Mouse (Mus musculus): ENCODE data around the gene Gsdmc3. TPM values are rescaled to one million over a fixed set of nuclear protein-coding genes. Genes with fewer than 3 reads are reported as not detected.
A peak's percentile ranks its signal among the peaks of the same experiment; 100 is the strongest.
"Not testable (repeated sequence)": the region's sequence is repeated elsewhere in the genome, so short reads cannot be mapped to it uniquely, and the experiment has no call there.

Gsdmc3 gene
- not detected in 2 replicates for polyA plus RNA-seq (2014; fragmentation: Nextera tagmentation; extraction: Ambion mirVana)

DNA sequence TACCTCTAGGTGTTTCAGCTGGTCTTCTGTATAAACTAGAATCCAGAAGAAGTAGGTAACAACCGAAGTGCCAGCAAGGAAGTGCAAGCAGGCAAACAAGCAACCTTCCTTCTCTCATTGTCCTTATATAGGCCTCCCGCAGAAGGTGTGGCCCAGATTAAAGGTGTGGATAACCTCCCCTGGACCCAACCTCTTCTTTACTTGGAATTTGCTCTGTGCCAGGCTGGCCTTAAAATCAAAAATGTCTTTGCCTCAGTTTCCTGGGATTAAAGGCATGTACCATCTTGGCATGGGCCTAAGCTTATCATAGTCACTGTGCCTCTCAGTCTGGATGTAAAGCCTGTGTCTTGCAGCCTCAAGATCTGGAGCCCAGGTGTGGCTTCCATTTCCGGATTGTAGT lies at the start of gene Gsdmc3:
Gsdmc3 (minus strand) TSS at position 101 of the 400 bp plus-strand sequence.
- not testable (repeated sequence) for H3K36me3 ChIP-seq (ENCODE audit: insufficient read depth); H3K9ac ChIP-seq; H3K27me3 ChIP-seq (ENCODE audit: insufficient read depth, low read length); H3K4me3 ChIP-seq (ENCODE audit: low read depth, low read length); H3K4me2 ChIP-seq; DNase-seq; H3K27ac ChIP-seq (ENCODE audit: low read depth); H3K9me3 ChIP-seq (ENCODE audit: low read depth, low read length); H3K4me1 ChIP-seq (ENCODE audit: insufficient read depth); ATAC-seq (ENCODE audit: insufficient read depth)
- 78% methylated on average over 1 of the region's 3 CpGs for WGBS

- Histone ChIP-seq H3K9me3 (ENCODE audit: low read depth, low read length) (no peaks in the 10 kb centered on the region), H3K4me2 (no peak overlapping the region), H3K27me3 (ENCODE audit: insufficient read depth, low read length) (no peaks in the 10 kb centered on the region), H3K27ac (ENCODE audit: low read depth) (no peak overlapping the region), H3K36me3 (ENCODE audit: insufficient read depth) (peaks cover 15% of the 10 kb centered on the region), H3K9ac (no peak overlapping the region), H3K4me1 (ENCODE audit: insufficient read depth) (no peaks in the 10 kb centered on the region), H3K4me3 (ENCODE audit: low read depth, low read length) (no peak overlapping the region)
- ATAC-seq (ENCODE audit: insufficient read depth) (no peak), DNase-seq (no peak)
- WGBS: 86% methylated on average over 3 of the region's 3 CpGs
- no peak for TF ChIP-seq CTCF (IDR thresholded peaks at IDR 0.05; ENCODE audit: low read depth)
These were observed 47.8 kb upstream of the Gsdmc3 start for GRCm38 (mm10) chr15:63926201-63926600.

GRCm38 (mm10) chr15:63924484-63924883 lies 46.1 kb upstream of the Gsdmc3 start:
- TF ChIP-seq CTCF (IDR thresholded peaks at IDR 0.05; ENCODE audit: low read depth): no peak
- no peak overlapping the region for H3K4me3 ChIP-seq (ENCODE audit: low read depth, low read length)
- WGBS: 77% methylated on average over 1 of the region's 1 CpGs

GRCm38 (mm10) chr15:63921618-63922017 lies 43.3 kb upstream of the Gsdmc3 start:
- not testable (repeated sequence) for H3K9ac ChIP-seq; H3K9me3 ChIP-seq (ENCODE audit: low read depth, low read length); ATAC-seq (ENCODE audit: insufficient read depth); H3K27ac ChIP-seq (ENCODE audit: low read depth); H3K4me3 ChIP-seq (ENCODE audit: low read depth, low read length); H3K4me1 ChIP-seq (ENCODE audit: insufficient read depth); DNase-seq; H3K4me2 ChIP-seq; H3K27me3 ChIP-seq (ENCODE audit: insufficient read depth, low read length); H3K36me3 ChIP-seq (ENCODE audit: insufficient read depth)
- WGBS: 73% methylated on average over 2 of the region's 5 CpGs

More at GRCm38 (mm10) chr15:63924484-63924883, 46.1 kb upstream of the Gsdmc3 start:
- Histone ChIP-seq H3K4me2 (no peak overlapping the region), H3K9ac (no peak overlapping the region), H3K9me3 (ENCODE audit: low read depth, low read length) (no peaks in the 10 kb centered on the region), H3K27me3 (ENCODE audit: insufficient read depth, low read length) (no peaks in the 10 kb centered on the region), H3K27ac (ENCODE audit: low read depth) (no peak overlapping the region), H3K4me1 (ENCODE audit: insufficient read depth) (no peaks in the 10 kb centered on the region), H3K36me3 (ENCODE audit: insufficient read depth) (peaks cover 5% of the 10 kb centered on the region; the same call in 1 of the 2 replicates)
- DNase-seq (no peak), ATAC-seq (ENCODE audit: insufficient read depth) (0 out of 2 replicates have a peak, but pooled peaks have one; percentile 35)

GRCm38 (mm10) chr15:63919728-63920127 lies 41.4 kb upstream of the Gsdmc3 start:
- not testable (repeated sequence) for H3K4me2 ChIP-seq; H3K36me3 ChIP-seq (ENCODE audit: insufficient read depth); H3K4me3 ChIP-seq (ENCODE audit: low read depth, low read length); ATAC-seq (ENCODE audit: insufficient read depth); H3K27me3 ChIP-seq (ENCODE audit: insufficient read depth, low read length); H3K27ac ChIP-seq (ENCODE audit: low read depth); H3K9me3 ChIP-seq (ENCODE audit: low read depth, low read length); DNase-seq; H3K4me1 ChIP-seq (ENCODE audit: insufficient read depth); H3K9ac ChIP-seq
- 68% methylated on average over 1 of the region's 2 CpGs for WGBS

GRCm38 (mm10) chr15:63916584-63916983 lies 38.2 kb upstream of the Gsdmc3 start:
- not testable (repeated sequence) for H3K4me2 ChIP-seq; H3K36me3 ChIP-seq (ENCODE audit: insufficient read depth); H3K27me3 ChIP-seq (ENCODE audit: insufficient read depth, low read length); H3K9me3 ChIP-seq (ENCODE audit: low read depth, low read length); H3K4me1 ChIP-seq (ENCODE audit: insufficient read depth); H3K27ac ChIP-seq (ENCODE audit: low read depth); H3K4me3 ChIP-seq (ENCODE audit: low read depth, low read length); ATAC-seq (ENCODE audit: insufficient read depth); H3K9ac ChIP-seq; DNase-seq
- WGBS: 81% methylated on average over 3 of the region's 4 CpGs

- not testable (repeated sequence) for H3K9me3 ChIP-seq (ENCODE audit: low read depth, low read length); H3K4me1 ChIP-seq (ENCODE audit: insufficient read depth); H3K4me3 ChIP-seq (ENCODE audit: low read depth, low read length); DNase-seq; H3K27ac ChIP-seq (ENCODE audit: low read depth); H3K27me3 ChIP-seq (ENCODE audit: insufficient read depth, low read length); H3K9ac ChIP-seq; ATAC-seq (ENCODE audit: insufficient read depth); H3K36me3 ChIP-seq (ENCODE audit: insufficient read depth); H3K4me2 ChIP-seq
- 75% methylated on average over 2 of the region's 2 CpGs for WGBS
These were observed 33.8 kb upstream of the Gsdmc3 start, which contains the start of gene Gsdmc4 for GRCm38 (mm10) chr15:63912197-63912596. Gene Gsdmc4 (minus strand): TSS chr15:63912297.

DNA sequence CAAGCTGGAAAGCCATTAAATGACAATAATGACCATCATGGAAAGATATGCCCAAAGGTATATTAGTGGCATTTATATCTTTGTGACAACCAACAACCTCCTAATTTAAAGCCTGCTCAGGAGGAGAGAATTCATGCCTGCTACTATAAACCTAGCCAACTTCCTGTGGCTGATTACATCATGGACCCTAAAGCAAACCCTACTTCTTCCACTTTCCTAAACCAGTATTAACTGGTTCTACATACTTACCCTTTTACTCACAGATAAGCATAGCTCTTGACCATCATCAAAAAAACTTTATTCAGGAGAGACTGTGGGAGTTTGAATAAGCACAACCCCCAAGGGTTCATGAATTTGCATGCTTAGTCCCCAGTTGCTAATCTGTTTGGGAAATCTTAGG lies 31.5 kb upstream of the Gsdmc3 start:
- H3K36me3 ChIP-seq (ENCODE audit: insufficient read depth); H3K27me3 ChIP-seq (ENCODE audit: insufficient read depth, low read length); DNase-seq; H3K4me3 ChIP-seq (ENCODE audit: low read depth, low read length); H3K27ac ChIP-seq (ENCODE audit: low read depth); H3K9ac ChIP-seq; ATAC-seq (ENCODE audit: insufficient read depth); H3K4me1 ChIP-seq (ENCODE audit: insufficient read depth); H3K4me2 ChIP-seq; H3K9me3 ChIP-seq (ENCODE audit: low read depth, low read length): not testable (repeated sequence)

Data from lung, embryonic 14.5 days (tissue).